8 mouse cellular contexts compared by ENCODE assay signal in genomic region chr7:67371351-67371890, GRCm38 (mm10). TPM values are rescaled to one million over a fixed set of nuclear protein-coding genes. Genes with fewer than 3 reads are reported as not detected.
A peak's percentile ranks its signal among the peaks of the same experiment; 100 is the strongest.
DNase-seq lines count a peak whose midpoint lies in the region; ATAC-seq and TF ChIP-seq lines count a peak whose summit lies in the region.

No protein-coding gene starts in this region.

- H3K4me2 ChIP-seq in kidney, embryonic 16.5 days (replicated peaks; ENCODE audit: low read depth, low read length) = peak overlapping the region; percentile 92
- H3K4me2 ChIP-seq in hindbrain, embryonic 13.5 days = peak overlapping the region; percentile 91
- H3K4me2 ChIP-seq in midbrain, embryonic 14.5 days (ENCODE audit: low read length) = peak overlapping the region; percentile 98

- no peak overlapping the region; the same call in 1 of the 2 replicates for H3K27ac ChIP-seq in kidney, embryonic 16.5 days (ENCODE audit: low read length)
- H3K27ac ChIP-seq in bone marrow macrophage, adult 2 months (ENCODE audit: insufficient read depth, low read depth, low read length) = peak overlapping the region; percentile 68
- no peak overlapping the region for H3K27ac ChIP-seq in hindbrain, embryonic 13.5 days
- H3K27ac ChIP-seq in midbrain, embryonic 14.5 days (replicated peaks; ENCODE audit: low read depth, low read length) = no peak overlapping the region

- no peaks in the 10 kb centered on the region for H3K9me3 ChIP-seq in kidney, embryonic 16.5 days (ENCODE audit: low read length)
- no peaks in the 10 kb centered on the region for H3K9me3 ChIP-seq in hindbrain, embryonic 13.5 days
- no peaks in the 10 kb centered on the region for H3K9me3 ChIP-seq in midbrain, embryonic 14.5 days (ENCODE audit: control insufficient read depth, low read length)

- H3K36me3 ChIP-seq in kidney, embryonic 16.5 days (ENCODE audit: insufficient read depth, low read length) = no peaks in the 10 kb centered on the region
- H3K36me3 ChIP-seq in hindbrain, embryonic 13.5 days = no peaks in the 10 kb centered on the region
- no peaks in the 10 kb centered on the region for H3K36me3 ChIP-seq in midbrain, embryonic 14.5 days (ENCODE audit: control insufficient read depth, insufficient read depth, low read length)

- H3K4me3 ChIP-seq in kidney, embryonic 16.5 days (ENCODE audit: low read length) = peak overlapping the region; percentile 97
- H3K4me3 ChIP-seq in bone marrow macrophage, adult 2 months (ENCODE audit: insufficient read depth, low read length) = peak overlapping the region; percentile 61
- H3K4me3 ChIP-seq in hindbrain, embryonic 13.5 days = peak overlapping the region; percentile 93
- peak overlapping the region; percentile 90 for H3K4me3 ChIP-seq in midbrain, embryonic 14.5 days (replicated peaks; ENCODE audit: low read depth, low read length)

- H3K9ac ChIP-seq in kidney, embryonic 16.5 days (replicated peaks; ENCODE audit: low read length) = peak overlapping the region; percentile 97
- peak overlapping the region; percentile 98 for H3K9ac ChIP-seq in hindbrain, embryonic 13.5 days
- H3K9ac ChIP-seq in midbrain, embryonic 14.5 days (replicated peaks; ENCODE audit: low read length) = peak overlapping the region; percentile 98

- H3K27me3 ChIP-seq in kidney, embryonic 16.5 days (ENCODE audit: insufficient read depth, low read length) = no peaks in the 10 kb centered on the region
- H3K27me3 ChIP-seq in hindbrain, embryonic 13.5 days = no peaks in the 10 kb centered on the region
- H3K27me3 ChIP-seq in midbrain, embryonic 14.5 days (ENCODE audit: control insufficient read depth, insufficient read depth, low read length) = no peaks in the 10 kb centered on the region

- no peak for DNase-seq in kidney, postnatal 36 days
- peak; percentile 29 for DNase-seq in midbrain, embryonic 14.5 days
- no peak for DNase-seq in layer of hippocampus, postnatal 25 days (ENCODE audit: extremely low spot score in 1 of 2, low spot score in 1 of 2)
- no peak for DNase-seq in gastrocnemius, postnatal 10 days
- DNase-seq in left cerebral cortex, adult 11 months (ENCODE audit: low spot score) = no peak

- WGBS in kidney, embryonic 16.5 days = 6% methylated on average over 10 of the region's 10 CpGs
- WGBS in hindbrain, embryonic 13.5 days = 14% methylated on average over 10 of the region's 10 CpGs
- 16% methylated on average over 10 of the region's 10 CpGs for WGBS in midbrain, embryonic 14.5 days

- peaks cover 17% of the 10 kb centered on the region; the same call in 1 of the 2 replicates for H3K4me1 ChIP-seq in kidney, embryonic 16.5 days (ENCODE audit: insufficient read depth, low read length)
- H3K4me1 ChIP-seq in bone marrow macrophage, adult 2 months (ENCODE audit: control insufficient read depth, insufficient read depth, low read length) = peaks cover 31% of the 10 kb centered on the region
- H3K4me1 ChIP-seq in hindbrain, embryonic 13.5 days (replicated peaks) = peaks cover 23% of the 10 kb centered on the region
- peaks cover 12% of the 10 kb centered on the region for H3K4me1 ChIP-seq in midbrain, embryonic 14.5 days (ENCODE audit: control insufficient read depth, insufficient read depth, low read length)

- TF ChIP-seq CTCF in bone marrow macrophage, adult 2 months (IDR thresholded peaks at IDR 0.05; ENCODE audit: low read depth, low read length) = no peak

- ATAC-seq in kidney, embryonic 16.5 days (ENCODE audit: low FRiP score, low TSS enrichment) = no peak
- no peak for ATAC-seq in hindbrain, embryonic 13.5 days (ENCODE audit: low FRiP score)
- no peak for ATAC-seq in midbrain, embryonic 14.5 days (ENCODE audit: low FRiP score, low TSS enrichment)

- TF ChIP-seq POLR2A in bone marrow macrophage, adult 2 months (IDR thresholded peaks at IDR 0.05; ENCODE audit: borderline replicate concordance, low read depth, low read length) = no peak

RNA-seq across cellular contexts. Expression of gene Mef2a, which starts 1.2 kb away (rescaled TPM):
- polyA plus RNA-seq in kidney, embryonic 16.5 days (2015; fragmentation: Nextera tagmentation; extraction: Ambion mirVana) = 37.6 and 39.5 TPM in 2 replicates
- 113 and 133 TPM in 2 replicates for polyA plus RNA-seq in bone marrow macrophage, adult 2 months (2012; ENCODE audit: insufficient read depth, insufficient read length, missing spikeins)
- 36.9 and 37.8 TPM in 2 replicates for polyA plus RNA-seq in hindbrain, embryonic 13.5 days (2015; fragmentation: Nextera tagmentation; extraction: Ambion mirVana)
- 38.9 and 45.2 TPM in 2 replicates for polyA plus RNA-seq in midbrain, embryonic 14.5 days (2014; fragmentation: Nextera tagmentation; extraction: Ambion mirVana)
- total RNA-seq in layer of hippocampus, postnatal 25 days (2021) = 100 to 1,000 TPM; 137 to 159 TPM
- 100 to 1,000 TPM in 1 of 2 experiments, 10 to 100 TPM in 1; 94.8 to 104 TPM for total RNA-seq in gastrocnemius, postnatal 10 days (2021)
